Mouse (Mus musculus) cerebral cortex, adult 2 months (tissue): ENCODE data around the gene Crhr2.

Experiments used
- WGBS: fragments of 180-500 bp; shearing (Covaris S2); methylation state at CpG from one replicate; pipeline ENCODE4 v1.1.7; 2018; 5-methylcytosine and 5-hydroxymethylcytosine counted together

Crhr2 gene

GRCm38 (mm10) chr6:55132794-55133193 is at the start of gene Crhr2:
Gene Crhr2, minus strand, starts transcription at chr6:55133016.
- 83% methylated on average over 10 of the region's 10 CpGs for WGBS

- 80% methylated on average over 7 of the region's 7 CpGs for WGBS
Observed at GRCm38 (mm10) chr6:55179560-55179959, 46.7 kb upstream of the Crhr2 start.

- 50% methylated on average over 12 of the region's 12 CpGs for WGBS
Observed at GRCm38 (mm10) chr6:55177060-55177732, 44.4 kb upstream of the Crhr2 start.

GRCm38 (mm10) chr6:55175892-55176291 is 43.1 kb upstream of the Crhr2 start:
- WGBS, result 66% methylated on average over 5 of the region's 5 CpGs

GRCm38 (mm10) chr6:55175456-55175855 is 42.6 kb upstream of the Crhr2 start:
- 58% methylated on average over 2 of the region's 2 CpGs for WGBS

GRCm38 (mm10) chr6:55174741-55175181 is 41.9 kb upstream of the Crhr2 start, which contains the start of gene Inmt:
Gene Inmt, minus strand, starts transcription at chr6:55175043.
- 97% methylated on average over 1 of the region's 1 CpGs for WGBS

- WGBS, result 31% methylated on average over 3 of the region's 3 CpGs
Observed at GRCm38 (mm10) chr6:55173941-55174349, 41.1 kb upstream of the Crhr2 start.

- WGBS, result 85% methylated on average over 10 of the region's 10 CpGs
Observed at GRCm38 (mm10) chr6:55173171-55173570, 40.4 kb upstream of the Crhr2 start.

- 59% methylated on average over 4 of the region's 4 CpGs for WGBS
Observed at GRCm38 (mm10) chr6:55171638-55172037, 38.8 kb upstream of the Crhr2 start.

GRCm38 (mm10) chr6:55169818-55170217 is 37.0 kb upstream of the Crhr2 start:
- 79% methylated on average over 5 of the region's 5 CpGs for WGBS

- WGBS, result 51% methylated on average over 7 of the region's 7 CpGs
Observed at GRCm38 (mm10) chr6:55166777-55167463, 34.1 kb upstream of the Crhr2 start.

GRCm38 (mm10) chr6:55163046-55163584 is 30.3 kb upstream of the Crhr2 start:
- 77% methylated on average over 8 of the region's 8 CpGs for WGBS

- 28% methylated on average over 5 of the region's 5 CpGs for WGBS
Observed at GRCm38 (mm10) chr6:55161311-55161761, 28.5 kb upstream of the Crhr2 start.

- 97% methylated on average over 1 of the region's 1 CpGs for WGBS
Observed at GRCm38 (mm10) chr6:55159256-55159655, 26.4 kb upstream of the Crhr2 start.

GRCm38 (mm10) chr6:55152226-55152625 is 19.4 kb upstream of the Crhr2 start:
- whole genome bisulfite sequencing, result 64% methylated on average over 3 of the region's 3 CpGs

- WGBS, result 51% methylated on average over 4 of the region's 4 CpGs
Observed at GRCm38 (mm10) chr6:55146138-55146537, 13.3 kb upstream of the Crhr2 start.

- WGBS, result 87% methylated on average over 5 of the region's 5 CpGs
Observed at GRCm38 (mm10) chr6:55145285-55145684, 12.5 kb upstream of the Crhr2 start.

- WGBS, result 100% methylated on average over 1 of the region's 1 CpGs
Observed at GRCm38 (mm10) chr6:55133425-55133824, 609 bp upstream of the Crhr2 start.

GRCm38 (mm10) chr6:55131301-55131700 is 1.5 kb downstream of the Crhr2 start:
- 86% methylated on average over 4 of the region's 4 CpGs for WGBS

- WGBS, result 61% methylated on average over 6 of the region's 6 CpGs
Observed at GRCm38 (mm10) chr6:55130631-55131030, 2.2 kb downstream of the Crhr2 start.

GRCm38 (mm10) chr6:55126576-55126975 is 6.2 kb downstream of the Crhr2 start:
- WGBS, result 82% methylated on average over 5 of the region's 5 CpGs

GRCm38 (mm10) chr6:55123056-55123455 is 9.8 kb downstream of the Crhr2 start:
- WGBS, result 62% methylated on average over 4 of the region's 4 CpGs
